Mouse (Mus musculus): ENCODE results near the gene Slc6a14.

The Slc6a14 gene

DNA sequence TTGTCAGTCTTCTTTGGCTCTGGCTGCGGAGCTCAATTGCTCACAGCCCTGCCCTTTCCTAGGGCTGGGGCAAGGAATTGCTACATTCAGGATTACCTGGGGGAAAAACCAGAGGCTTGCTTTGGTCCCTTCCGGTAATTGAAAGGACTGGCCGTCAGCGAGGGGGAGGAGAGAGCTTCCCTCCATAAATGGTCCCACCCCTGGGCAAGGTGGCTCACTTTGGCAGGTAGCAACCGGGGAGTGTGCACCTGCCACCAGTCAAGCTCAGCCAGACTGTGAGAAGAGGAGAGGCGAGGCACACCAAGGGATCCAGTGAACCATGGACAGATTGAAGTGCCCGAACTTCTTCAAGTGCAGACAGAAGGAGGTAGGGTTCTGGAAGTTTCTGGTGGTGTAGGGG lies at the start of gene Slc6a14:
Gene Slc6a14, plus strand, starts transcription at position 68 of the 400 bp plus-strand sequence.
- in situ Hi-C loops (cut with MboI, MseI) = no loop called here

DNA sequence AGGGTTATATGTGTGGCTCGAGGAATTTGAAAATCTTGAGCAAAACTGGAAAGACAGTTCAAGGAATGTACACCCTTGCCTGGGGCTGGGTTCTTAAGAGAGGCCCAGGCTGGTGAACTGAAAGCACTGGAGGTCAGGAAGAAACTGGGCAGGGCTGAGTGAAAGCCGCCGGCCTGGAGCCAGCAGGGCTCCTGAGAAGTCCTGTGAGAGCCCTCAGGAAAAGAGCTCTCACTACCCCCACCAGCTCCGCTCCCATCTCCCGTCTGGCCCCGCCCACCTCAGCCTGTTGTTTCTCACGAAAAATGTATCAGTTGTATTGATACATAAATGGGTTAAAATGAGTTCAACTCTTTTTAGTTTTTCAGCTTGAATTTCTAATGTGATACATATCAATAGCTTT lies 43.8 kb upstream of the Slc6a14 start:
- in situ Hi-C loops (cut with MboI, MseI) = loop anchor here in 1 of 2 experiments (10.0 kb wide), 1 partner anchor 1646 kb away; no protein-coding TSS in a partner anchor

DNA sequence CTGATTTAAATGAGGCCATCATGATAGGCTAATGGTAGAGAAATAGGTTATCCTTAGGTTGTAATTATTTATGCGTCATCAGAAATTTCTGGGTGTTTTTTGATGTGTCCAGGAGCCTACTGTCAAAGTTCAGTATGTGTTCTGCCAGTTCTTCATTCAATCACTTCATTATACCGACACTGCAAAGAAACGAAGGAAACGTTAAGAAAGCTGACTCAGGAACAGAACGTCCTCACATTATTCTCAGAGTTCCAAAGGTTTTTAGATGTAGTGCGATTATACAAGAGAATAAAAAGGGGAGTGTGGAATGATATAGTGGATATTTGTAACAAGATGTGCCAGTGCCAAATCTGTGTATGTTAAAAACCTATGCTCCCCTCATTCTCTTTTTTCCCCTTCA lies 19.5 kb upstream of the Slc6a14 start:
- in situ Hi-C loops (cut with MboI, MseI) = no loop called here

DNA sequence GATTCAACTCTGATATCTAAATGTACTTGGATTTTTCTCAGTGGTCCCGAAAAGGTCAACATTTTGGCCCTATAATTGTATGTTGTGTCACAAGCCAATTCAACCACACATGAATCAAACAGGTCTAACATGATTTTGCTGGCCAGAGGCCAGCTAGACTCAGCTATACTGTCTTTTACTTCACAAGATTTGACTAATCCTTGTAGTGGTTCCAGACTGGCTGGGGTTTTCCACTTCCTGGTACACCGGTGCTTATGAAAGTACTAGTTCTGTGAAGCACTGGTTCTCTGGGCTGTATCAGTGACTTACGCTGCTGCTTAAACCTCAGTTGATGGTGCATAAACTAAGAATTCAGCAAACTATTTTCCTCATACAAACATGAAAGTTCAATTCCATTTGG lies 19.0 kb upstream of the Slc6a14 start:
- in situ Hi-C loops (cut with MboI, MseI) = no loop called here

DNA sequence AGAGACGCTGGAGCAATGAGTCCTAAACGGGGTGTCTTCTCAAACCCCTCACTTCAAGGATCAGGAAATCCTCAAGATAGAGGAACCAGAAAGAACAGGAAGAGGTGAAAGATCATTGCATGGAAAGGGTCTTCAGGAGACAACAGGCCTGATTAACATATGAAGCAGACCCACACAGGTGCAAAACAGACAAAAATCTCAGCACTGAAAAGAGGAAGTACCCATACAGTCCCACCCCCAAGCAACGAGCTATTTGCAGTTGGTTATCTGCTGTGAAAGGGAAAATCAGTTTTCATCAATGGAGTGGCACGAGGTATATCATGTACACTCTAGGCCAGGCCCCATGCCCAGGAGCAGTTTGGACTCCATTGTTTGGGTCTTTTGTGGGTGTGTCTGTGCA lies 13.1 kb upstream of the Slc6a14 start:
- in situ Hi-C loops (cut with MboI, MseI) = no loop called here

DNA sequence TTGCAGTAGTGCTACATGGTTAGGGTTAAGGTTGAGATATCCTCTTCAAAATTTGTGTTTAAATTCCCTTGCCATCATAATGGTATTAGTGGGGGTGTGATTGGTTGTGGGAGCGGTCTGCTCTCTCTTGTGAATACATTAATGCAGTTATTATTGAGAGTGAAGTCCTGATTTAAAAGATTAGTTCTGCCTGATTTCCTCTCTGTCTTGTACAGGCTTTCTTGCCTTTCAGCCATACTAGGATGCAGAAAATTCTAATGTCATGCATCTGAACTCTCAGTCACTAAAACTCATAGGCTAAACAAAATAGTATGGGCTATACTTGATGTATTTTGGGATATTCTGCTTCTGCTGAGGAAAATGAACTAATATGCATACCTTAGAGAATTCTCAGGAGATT lies 10.2 kb upstream of the Slc6a14 start:
- in situ Hi-C loops (cut with MboI, MseI) = no loop called here

DNA sequence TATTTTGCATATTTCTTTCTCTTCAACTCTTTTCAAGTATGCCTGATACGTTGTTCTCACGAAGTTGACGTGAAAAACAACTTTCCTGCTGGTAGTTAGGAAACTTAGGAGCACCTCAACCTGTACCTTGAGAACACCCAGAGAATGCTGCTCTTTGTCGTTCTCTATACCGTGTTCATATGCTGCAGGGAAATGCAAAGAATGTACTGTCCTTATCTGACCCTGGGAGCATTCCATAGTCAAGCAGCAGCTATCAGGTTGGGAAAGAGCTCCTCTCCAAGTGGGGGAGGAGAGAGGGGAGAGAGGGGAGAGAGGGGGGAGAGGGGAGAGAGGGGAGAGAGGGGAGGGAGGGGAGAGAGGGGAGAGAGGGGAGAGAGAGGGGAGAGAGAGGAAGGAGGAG lies 597 bp downstream of the Slc6a14 start:
- in situ Hi-C loops (cut with MboI, MseI) = no loop called here

DNA sequence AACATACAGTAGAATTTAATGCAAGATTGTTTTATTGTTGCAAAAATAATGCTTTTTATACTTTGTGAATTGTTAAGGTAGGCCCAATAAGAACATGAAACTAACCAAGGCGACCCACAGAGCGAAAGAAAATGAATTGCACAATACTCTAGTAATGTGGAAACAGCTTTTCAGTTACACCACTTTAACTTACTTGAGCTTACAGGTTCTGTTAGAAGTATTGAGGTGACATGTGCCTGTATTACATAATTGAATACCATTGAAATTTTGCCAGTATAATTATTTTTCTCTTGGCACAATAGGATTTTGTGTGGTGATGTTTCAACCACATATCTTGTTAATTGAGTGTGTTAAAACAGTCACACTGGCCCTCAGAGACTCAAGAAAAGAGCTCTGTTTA lies 2.2 kb downstream of the Slc6a14 start:
- in situ Hi-C loops (cut with MboI, MseI) = no loop called here

DNA sequence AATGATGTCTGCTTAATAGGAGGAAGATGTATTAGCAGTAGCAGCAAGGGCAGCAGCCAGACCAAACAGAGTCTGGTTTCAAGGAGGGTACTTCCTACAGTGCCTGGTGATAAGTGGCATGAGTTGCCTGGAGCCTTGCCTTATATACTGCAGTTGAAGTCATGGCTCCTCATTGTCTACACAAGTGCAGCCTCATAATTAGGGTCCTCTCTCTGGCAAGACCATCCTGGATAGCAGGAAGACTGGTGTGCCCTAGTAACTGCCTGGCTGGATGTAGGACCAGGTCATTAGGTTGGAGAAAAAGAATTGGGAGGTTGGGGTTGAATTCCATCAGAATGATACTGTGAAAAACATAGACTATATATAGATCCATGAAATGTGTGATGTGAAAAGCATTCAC lies 30.3 kb downstream of the Slc6a14 start, which contains the start of gene Gm28269:
Gene Gm28269, minus strand, starts transcription at position 101 of the 400 bp plus-strand sequence.
- in situ Hi-C loops (cut with MboI, MseI) = no loop called here

Measured in T-helper 17 cell (primary cell).